Mouse (Mus musculus): ENCODE measurements around the gene Katnbl1.

DNA sequence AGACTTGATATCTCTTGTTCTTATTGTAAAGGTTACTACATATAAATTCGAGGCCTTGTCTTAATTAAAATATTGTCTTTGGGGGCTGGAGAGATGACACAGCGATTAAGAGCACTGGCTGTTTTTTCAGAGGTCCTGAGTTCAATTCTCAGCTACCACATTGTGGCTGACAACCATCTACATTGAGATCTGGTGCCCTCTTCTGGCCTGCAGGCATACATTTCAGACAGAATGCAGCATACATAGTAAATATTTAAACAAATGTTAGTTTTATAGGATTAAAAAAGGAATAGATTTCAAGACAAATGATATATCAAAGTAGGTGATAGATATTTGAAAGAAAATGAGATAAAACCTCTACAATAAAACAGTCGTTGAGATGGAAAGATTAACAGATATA, 81.5 kb downstream of the Katnbl1 start:
- TF ChIP-seq POLR2A (IDR thresholded peaks at IDR 0.05; ENCODE audit: borderline replicate concordance, low read depth, low read length) (no peak), CTCF (IDR thresholded peaks at IDR 0.05; ENCODE audit: low read depth, low read length) (no peak)

Measured in bone marrow macrophage, adult 2 months (primary cell).